Mouse (Mus musculus): ENCODE measurements around the gene Ttl.

Gene Ttl

DNA sequence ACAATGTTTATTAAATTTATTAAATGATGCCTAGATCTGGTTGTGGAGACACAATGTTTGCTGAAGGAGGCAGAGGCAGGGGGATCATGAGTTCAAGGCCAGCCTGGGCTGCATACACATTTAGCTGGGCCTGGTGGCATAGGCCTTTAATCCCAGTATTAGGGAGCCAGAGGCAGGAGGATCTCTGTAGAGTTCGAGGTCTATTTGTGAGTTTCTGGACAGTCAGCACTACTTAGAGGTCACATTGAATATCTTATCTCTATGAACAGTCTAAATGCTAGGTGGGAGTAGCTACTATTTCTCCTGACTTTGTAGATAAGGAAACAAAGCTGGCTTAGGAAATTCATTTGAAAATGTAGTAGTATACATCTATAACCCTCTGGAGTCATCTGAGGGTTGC is 21.8 kb downstream of the Ttl start:
- DNase-seq, result no peak

DNA sequence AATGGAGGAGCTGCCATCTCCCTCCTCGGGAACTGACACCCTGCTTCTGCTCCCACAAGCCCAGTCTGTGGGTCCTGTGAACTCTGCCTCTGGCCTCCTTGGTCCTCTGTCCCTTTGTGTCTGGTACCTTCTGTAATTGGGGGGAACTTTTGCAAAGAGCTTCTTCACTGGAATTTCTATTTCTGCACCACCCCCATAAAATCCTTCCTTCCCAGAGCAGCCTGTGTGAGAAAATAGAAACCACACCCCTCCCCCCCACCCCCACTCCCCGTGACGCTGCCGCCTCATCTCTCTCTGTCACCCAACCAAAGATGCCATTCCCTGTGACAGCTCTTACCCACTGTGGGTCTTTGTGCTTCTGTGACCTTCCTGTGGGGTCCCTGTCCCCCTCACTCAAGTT is 24.6 kb downstream of the Ttl start:
- no peak for DNase-seq

DNA sequence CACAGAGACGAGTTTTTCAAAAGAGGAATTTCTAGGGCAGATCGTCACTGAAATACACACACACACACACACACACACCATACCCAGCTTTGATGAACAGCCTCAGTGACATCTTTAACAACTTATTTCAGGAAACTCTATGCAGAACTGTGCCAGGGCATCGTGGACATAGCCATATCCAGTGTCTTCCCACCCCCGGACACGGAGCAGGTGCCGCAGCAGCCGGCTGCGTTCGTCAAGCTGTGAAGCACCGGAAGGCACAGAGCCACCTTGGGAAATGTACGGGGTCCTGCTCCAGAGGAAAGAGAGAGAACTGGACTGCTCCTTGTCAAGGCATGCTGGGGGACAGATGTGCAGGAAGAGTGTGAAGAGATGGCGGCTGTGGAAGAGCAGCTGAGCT is 27.1 kb downstream of the Ttl start:
- DNase-seq, result no peak

DNA sequence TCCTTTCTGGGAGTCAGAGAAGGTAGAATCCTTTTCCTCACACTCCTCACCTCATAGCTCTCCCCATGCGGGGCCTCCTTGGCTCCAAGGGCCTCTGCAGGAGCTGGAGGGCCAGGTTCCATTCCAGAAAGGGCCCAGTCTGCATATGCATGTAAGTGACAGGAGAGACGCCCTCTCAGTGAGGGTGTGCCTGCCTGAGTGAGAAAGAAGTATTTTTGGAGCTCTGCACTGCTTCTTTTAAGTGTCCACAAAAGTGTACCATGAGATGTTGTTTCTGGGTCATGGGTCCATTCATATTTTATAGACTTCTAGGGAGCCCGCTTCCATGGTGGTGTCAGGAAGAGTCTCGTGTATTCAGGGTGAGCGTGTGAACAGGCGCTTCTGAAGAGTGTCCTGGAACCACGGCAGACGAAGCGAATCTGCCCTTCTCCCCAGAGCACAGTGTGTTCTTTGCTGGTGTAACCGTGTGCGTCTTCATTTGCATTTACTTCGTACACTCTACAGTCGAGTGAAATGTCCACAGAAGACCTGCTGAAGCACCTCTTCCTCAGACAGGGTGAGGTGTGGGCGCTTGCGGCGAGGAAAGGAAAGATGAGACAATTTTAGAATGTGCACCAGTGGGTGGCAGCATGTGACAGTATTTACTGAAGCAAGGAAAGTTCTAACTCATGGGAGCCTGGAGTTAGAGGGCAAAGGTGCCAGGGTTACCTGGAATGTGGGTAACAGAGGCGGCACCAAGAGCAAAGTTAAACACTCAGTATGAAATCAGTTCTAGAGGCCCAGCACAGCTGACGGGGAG is 28.4 kb downstream of the Ttl start:
- DNase-seq, result no peak

DNA sequence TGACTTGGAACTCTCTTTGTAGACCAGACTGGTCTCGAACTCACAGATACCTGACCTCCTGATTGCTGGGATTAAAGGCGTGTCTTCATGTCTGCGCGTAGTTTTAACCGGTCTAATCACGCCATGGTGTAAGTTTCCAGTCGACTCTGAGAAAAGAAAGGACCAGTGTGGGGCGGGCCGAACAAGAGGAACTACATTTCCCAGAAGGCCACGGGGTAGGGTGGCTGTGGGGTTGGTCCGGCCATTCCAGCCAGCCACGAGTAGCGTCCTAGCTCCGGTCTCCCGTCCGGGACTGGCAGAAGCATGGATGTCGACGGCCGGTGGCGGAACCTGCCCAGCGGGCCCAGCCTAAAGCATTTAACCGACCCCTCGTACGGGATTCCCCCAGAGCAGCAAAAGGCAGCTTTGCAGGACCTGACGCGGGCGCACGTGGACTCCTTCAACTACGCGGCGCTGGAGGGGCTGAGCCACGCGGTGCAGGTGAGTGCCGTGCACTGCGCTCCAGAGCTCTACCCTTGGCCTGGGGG is 35.1 kb downstream of the Ttl start, which contains the start of gene Polr1b:
Gene Polr1b, plus strand, starts transcription at position 212 of the 527 bp plus-strand sequence.
- DNase-seq, result peak; percentile 89 to 92

DNA sequence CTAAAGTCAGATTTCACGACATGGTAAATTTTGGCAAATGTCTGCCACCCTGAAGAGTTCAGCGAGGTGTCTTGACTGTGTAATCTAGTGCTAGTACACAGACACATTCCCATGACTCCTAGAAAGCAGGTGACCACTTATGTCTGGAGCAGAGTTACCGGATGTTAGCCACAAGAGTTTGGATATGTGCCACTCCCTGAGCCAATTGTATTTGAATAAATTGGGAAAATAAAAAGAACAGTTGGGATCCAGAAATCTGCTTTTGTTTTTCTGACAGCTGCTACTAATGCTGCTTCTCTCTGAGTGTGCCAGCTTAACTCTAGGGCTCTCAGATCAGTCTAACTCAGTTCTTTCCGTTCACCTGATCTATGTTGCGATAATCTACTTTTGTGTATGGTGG is 47.2 kb downstream of the Ttl start:
- no peak for DNase-seq

DNA sequence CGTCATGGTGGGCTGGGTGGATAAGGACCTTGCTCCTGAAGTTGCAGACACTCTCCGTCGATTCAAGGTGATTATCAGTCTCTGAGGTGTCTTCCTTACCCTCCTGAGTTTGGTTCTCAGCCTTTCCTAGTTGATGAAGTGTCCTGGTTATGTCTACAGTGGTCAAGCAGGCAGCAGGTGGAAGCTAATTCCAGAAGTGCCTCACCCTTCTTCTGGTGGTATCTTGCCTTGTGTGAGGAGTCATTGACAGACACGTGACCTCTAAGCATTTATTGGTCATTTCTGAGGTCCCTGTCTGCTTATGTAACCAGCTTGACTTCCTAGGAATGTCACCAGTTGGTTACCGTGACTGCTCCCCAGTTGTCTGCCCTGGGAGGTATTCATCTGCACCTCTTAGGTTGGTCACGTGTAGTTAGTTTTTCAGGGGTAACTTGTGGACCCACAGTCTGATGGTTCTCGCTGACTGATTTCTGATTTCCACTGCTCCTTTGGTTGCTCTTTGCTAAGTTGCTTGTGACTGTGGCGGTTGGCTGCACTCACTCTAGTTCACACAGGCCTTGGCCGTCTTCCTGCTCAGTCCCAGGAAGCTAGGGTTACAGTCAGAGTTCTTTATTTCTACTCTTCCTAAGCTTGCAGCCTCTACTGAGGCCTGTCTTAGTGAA is 50.1 kb downstream of the Ttl start:
- no peak for DNase-seq

DNA sequence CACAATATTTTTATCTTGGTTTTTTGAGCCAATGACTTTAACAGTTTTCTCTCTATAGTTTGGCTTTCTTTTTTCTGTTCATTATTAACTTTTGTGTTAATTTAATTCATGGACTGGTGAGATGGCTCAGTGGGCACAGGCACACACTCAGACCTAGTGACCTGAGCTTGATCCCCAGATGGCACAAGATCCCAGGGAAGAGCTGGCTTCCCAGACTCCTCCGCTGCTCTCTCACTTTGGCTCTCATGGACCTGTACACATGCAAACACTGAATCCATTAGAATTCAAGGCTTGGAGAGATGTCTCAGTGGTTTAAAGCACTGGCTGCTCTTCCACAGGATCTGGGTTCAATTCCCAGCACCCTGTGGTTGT is 50.6 kb downstream of the Ttl start:
- no peak for DNase-seq

DNA sequence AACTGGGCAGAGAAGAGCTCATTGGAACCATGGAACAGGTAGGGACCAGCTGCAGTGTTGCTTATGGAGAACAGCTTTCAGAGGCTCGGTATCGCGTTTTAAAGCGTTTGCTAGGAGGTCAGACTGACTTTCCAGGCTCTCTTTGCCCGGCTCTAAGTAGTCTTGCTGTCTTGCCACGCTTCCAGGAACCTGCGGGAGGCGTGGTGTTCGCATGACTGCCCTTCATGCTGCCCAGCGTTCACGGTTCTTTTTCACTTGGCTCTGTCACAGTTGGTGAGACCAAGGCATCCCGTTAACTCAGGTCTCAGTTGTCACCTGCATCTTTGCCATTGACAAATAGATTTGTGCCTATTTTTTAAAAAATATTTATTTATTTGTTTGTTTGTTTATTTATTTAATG is 52.3 kb downstream of the Ttl start:
- no peak for DNase-seq

DNA sequence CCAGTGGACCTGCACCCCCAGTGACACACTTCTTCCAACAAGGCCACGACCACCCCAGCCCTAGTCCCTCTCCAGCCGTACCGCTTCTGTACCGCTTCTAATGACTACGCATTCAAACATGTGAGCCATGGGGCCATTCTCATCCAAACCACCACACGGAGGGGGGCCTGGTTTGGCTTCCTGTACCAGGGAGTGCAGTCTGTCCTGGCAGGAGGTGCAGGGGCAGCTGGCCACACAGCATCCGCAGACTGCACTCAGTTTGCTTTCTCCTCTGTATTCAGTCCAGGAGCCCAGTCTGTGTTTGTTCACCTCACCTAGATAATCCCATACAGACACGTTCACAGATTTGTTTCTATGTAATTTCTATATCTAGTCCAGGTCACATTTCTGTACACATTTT is 56.2 kb downstream of the Ttl start:
- DNase-seq, result peak in 1 of 2 experiments; percentile 41

DNA sequence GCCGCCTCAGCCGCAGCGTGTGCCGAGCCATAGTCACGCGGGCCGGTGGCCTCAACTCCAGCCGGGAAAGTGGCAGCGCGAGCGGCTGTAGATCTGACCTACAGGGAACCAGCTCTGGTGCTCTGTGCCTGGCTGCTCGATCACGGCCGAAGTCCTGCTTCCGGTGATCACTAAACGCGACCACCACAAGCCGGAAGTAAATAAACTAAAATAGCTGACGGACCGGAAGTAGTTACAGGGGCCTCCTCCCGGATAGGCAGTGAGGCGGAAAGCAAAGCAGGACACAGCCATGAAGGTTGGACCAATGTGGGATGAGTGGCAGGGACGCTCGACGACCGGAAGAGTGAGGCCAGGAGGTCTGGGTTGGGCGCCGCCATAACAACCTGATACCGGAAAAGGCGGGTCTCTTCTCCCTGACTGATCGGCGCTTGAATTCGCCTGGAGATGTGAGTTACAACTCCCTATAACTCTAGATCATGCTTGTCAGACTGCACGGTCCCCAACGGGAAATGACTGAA is 63.7 kb downstream of the Ttl start, which contains the start of gene Chchd5:
Gene Chchd5, plus strand, starts transcription at position 289 of the 518 bp plus-strand sequence.
- peak; percentile 90 for DNase-seq

DNA sequence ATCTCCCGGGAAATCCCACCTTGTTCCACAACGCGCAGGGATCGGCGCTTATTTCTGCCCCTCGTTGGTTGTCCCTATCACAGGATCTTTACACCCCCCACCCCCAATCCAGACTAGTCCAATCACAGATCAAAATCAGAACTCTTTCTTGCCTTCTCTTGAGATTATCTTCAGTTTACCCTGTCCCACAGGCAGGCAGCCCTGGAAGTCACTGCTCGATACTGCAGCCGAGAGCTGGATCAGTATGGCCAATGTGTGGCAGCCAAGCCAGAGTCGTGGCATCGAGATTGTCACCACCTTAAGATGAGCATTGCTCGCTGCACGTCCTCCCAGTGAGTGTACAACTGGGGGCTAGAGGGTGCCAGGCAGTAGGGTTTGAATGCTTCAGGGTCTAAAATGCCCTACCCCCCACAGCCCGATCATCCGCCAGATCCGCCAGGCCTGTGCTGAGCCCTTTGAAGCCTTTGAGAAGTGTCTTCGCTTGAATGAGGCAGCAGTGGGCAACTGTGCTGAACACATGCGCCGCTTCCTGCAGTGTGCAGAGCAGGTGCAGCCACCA is 64.3 kb downstream of the Ttl start:
- DNase-seq, result peak in 1 of 2 experiments; percentile 40

DNA sequence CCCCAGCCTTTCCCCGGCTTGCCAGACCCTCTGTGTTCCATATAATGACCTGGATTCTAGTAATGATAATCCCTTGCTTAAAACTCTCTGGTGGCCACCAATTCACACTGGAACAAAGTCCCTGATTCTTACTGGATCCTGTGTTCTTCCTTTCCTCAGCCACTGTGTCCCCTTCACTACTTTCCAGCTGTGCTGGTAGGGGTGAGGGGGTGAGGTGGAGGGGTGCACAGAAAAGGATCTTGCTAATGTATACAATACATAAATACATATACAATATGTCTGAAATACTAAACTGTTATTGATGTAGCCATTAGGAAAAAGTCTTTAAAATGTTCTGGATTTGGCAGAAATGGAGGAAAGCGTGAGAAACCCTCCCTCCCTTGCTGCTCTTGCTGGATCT is 65.0 kb downstream of the Ttl start:
- no peak for DNase-seq

DNA sequence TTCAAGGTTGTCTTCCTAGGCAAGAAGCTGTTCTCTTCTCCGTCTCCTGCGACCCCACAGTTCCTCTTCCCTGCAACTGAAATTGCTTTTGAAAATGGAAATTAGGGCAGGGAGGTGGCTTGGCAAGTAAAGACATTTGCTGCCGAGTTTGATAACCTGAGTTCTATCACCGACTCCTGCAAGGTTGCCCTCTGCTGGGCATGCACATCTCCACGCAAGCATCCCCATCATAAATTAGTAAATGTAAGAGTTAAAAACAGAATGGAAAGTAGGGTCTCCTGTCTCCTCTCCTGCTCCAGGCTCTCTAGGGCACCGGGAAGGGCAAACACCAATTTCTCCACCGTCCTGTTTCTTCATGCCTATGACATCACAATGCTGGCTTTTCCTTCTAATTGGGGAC is 66.5 kb downstream of the Ttl start:
- no peak for DNase-seq

DNA sequence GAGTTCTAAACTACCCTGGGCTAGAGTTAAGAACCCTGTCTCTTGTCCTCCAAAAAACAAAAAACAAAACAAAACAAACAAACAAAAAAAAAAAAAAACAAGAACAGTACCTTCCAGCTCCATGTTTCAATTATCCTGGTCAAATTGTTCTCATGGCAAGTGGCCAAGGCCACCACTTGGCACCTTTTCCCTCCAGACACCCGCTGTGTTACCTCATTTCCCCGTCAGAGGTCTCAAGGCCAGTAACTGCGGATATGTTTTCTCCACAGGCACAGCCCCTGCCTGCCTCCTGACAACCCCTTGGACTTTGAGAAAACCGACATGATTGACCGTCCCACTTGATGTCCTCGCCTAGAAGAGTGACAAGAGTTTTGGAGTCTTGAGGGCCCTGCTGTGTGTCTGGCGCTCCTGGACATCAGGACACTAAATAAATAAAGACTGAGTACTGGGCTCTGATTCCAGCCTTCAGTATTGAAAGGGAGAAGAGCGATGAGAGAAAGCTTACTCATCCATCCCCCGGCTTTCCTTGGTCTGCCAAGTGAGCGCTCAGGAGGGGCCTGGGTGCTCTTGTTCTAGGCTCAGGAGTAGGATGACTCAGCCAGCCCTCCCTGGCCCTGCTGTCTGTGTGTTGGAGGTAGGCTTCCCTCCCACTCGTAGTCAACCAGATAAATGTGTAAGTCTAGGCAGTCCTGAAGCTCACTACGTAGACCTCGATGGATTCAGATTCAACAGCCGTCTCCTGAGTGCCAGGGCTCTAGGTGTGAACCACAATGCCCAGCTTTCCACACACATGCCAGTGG is 67.5 kb downstream of the Ttl start:
- peak; percentile 31 to 38 for DNase-seq

DNA sequence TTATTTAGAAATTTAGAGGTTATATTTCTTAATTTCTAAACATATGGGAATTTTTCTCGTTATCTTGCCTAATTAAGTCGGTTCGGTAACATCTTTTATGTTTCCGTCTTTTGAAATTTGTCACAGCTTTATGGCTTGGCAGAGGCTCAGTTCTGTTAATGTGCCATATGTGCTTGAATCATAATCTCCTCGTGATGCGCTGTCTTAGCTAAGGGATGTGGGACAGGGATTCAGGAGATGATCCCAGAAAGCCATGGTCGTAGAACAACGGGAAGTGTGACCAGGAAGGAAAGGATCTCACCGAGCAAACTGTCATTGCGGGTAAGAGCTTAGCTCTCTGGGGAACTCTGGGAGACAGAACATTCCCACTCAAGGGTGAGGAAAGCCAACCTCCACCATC is 74.2 kb downstream of the Ttl start:
- peak; percentile 21 to 45 for DNase-seq
